Mouse (Mus musculus) intestine, embryonic 16.5 days (tissue): ENCODE data around the gene Rerg. TPM values are rescaled to one million over a fixed set of nuclear protein-coding genes. Genes with fewer than 3 reads are reported as not detected.
A peak's percentile ranks its signal among the peaks of the same experiment; 100 is the strongest.

Experiments
- ATAC-seq: fragments of 200-750 bp; cut with Nextera tagmentation; 2 replicates; pipeline ENCODE4 v1.8.0; 2017; ENCODE audit warnings: moderate TSS enrichment, moderate library complexity
- H3K27ac ChIP-seq: fragments of 300-500 bp; sonication (generic); 2 replicates; pipeline ENCODE4 v1.5.1; 2014; ENCODE audit warnings: mild to moderate bottlenecking, low read length
- H3K27me3 ChIP-seq: fragments of 300-500 bp; sonication (generic); replicated peaks from 2 replicates; pipeline ENCODE4 v1.6.1; 2014; ENCODE audit warnings: low read length, control low read depth, mixed read lengths; ENCODE audit not compliant: control insufficient read depth, insufficient read depth
- H3K36me3 ChIP-seq: fragments of 300-500 bp; sonication (generic); 2 replicates; pipeline ENCODE4 v1.6.1; 2014; ENCODE audit warnings: low read length, control low read depth; ENCODE audit not compliant: control insufficient read depth, insufficient read depth
- H3K4me1 ChIP-seq: fragments of 300-500 bp; sonication (generic); 2 replicates; pipeline ENCODE4 v1.6.1; 2014; ENCODE audit warnings: low read length, control low read depth, mixed read lengths; ENCODE audit not compliant: control insufficient read depth, insufficient read depth
- H3K4me2 ChIP-seq: fragments of 300-500 bp; sonication (generic); 2 replicates; pipeline ENCODE4 v1.6.1; 2014; ENCODE audit warnings: low read depth, low read length, control low read depth
- H3K4me3 ChIP-seq: fragments of 300-500 bp; sonication (generic); 2 replicates; pipeline ENCODE4 v1.5.1; 2014; ENCODE audit warnings: mild to moderate bottlenecking, low read length
- H3K9ac ChIP-seq: fragments of 300-500 bp; sonication (generic); 2 replicates; pipeline ENCODE4 v1.6.1; 2014; ENCODE audit warnings: low read depth, low read length
- H3K9me3 ChIP-seq: fragments of 300-500 bp; sonication (generic); 2 replicates; pipeline ENCODE4 v1.6.1; 2016; ENCODE audit warnings: low read length, control low read depth; ENCODE audit not compliant: control insufficient read depth
- WGBS: fragments of 180-500 bp; shearing (Covaris S2); extraction: QIAGEN DNeasy Blood & Tissue Kit; methylation state at CpG from one replicate; pipeline ENCODE4 v1.1.7; 2014; 5-methylcytosine and 5-hydroxymethylcytosine counted together
- polyA plus RNA-seq: library from polyadenylated mRNA; unstranded; fragments of >200 nt; fragmentation: Nextera tagmentation; extraction: Ambion mirVana; gene quantifications from 2 replicates; pipeline ENCODE4 v1.2.1, GENCODE M21; 2015

Rerg gene
- polyA plus RNA-seq, 1 experiment from 2014 or later = 18.2 TPM

GRCm38 (mm10) chr6:137155196-137156137 lies 14.8 kb downstream of the Rerg start:
- Histone ChIP-seq H3K27ac (no peak overlapping the region), H3K9me3 (no peaks in the 10 kb centered on the region), H3K4me2 (no peak overlapping the region), H3K4me3 (no peak overlapping the region), H3K4me1 (peaks cover 7% of the 10 kb centered on the region; the same call in 1 of the 2 replicates), H3K27me3 (no peaks in the 10 kb centered on the region), H3K36me3 (no peaks in the 10 kb centered on the region), H3K9ac (no peak overlapping the region)
- ATAC-seq = no peak
- 49% methylated on average over 26 of the region's 26 CpGs for WGBS

GRCm38 (mm10) chr6:137153021-137153420 lies 17.3 kb downstream of the Rerg start:
- Histone ChIP-seq H3K9me3 (no peaks in the 10 kb centered on the region), H3K4me1 (peaks cover 7% of the 10 kb centered on the region; the same call in 1 of the 2 replicates), H3K9ac (no peak overlapping the region), H3K36me3 (no peaks in the 10 kb centered on the region), H3K4me2 (no peak overlapping the region), H3K4me3 (no peak overlapping the region), H3K27me3 (no peaks in the 10 kb centered on the region), H3K27ac (no peak overlapping the region)
- 69% methylated on average over 14 of the region's 14 CpGs for WGBS
- peak; percentile 82 for ATAC-seq

- H3K4me3 ChIP-seq = no peak overlapping the region
- 94% methylated on average over 2 of the region's 2 CpGs for WGBS
- no peak overlapping the region for H3K4me2 ChIP-seq
- H3K36me3 ChIP-seq = no peaks in the 10 kb centered on the region
- H3K9ac ChIP-seq = no peak overlapping the region
- H3K27ac ChIP-seq = no peak overlapping the region
- H3K4me1 ChIP-seq = peaks cover 7% of the 10 kb centered on the region; the same call in 1 of the 2 replicates
- no peaks in the 10 kb centered on the region for H3K27me3 ChIP-seq
- ATAC-seq = no peak
- H3K9me3 ChIP-seq = no peaks in the 10 kb centered on the region
Measured at GRCm38 (mm10) chr6:137151015-137151414, 19.3 kb downstream of the Rerg start.

DNA sequence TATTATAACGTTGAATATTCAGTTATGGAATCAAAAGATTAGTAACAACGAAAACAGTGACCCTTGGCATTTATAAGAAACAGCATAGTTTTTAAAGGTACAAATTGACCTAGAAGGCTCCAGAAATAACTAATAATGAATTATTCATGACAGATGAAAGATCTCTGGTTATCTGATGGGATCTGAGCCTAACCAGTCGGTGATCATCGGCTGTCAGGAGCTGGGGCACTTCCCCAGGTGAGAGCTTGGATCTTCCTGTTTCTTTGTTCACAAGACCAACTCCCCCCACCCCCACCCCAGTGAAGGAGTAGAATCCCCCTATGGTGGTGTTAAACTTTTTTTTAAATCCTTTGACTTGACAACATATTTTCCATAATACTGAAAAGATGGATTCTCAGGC lies 20.5 kb downstream of the Rerg start:
- no peak for ATAC-seq
- H3K4me3 ChIP-seq = no peak overlapping the region
- H3K36me3 ChIP-seq = no peaks in the 10 kb centered on the region
- H3K9ac ChIP-seq = no peak overlapping the region
- no peak overlapping the region for H3K4me2 ChIP-seq
- 79% methylated on average over 4 of the region's 4 CpGs for WGBS
- peaks cover 12% of the 10 kb centered on the region for H3K4me1 ChIP-seq
- no peaks in the 10 kb centered on the region for H3K27me3 ChIP-seq
- H3K9me3 ChIP-seq = no peaks in the 10 kb centered on the region
- H3K27ac ChIP-seq = no peak overlapping the region

GRCm38 (mm10) chr6:137146910-137147309 lies 23.4 kb downstream of the Rerg start:
- no peaks in the 10 kb centered on the region for H3K9me3 ChIP-seq
- H3K4me1 ChIP-seq = peaks cover 25% of the 10 kb centered on the region
- H3K9ac ChIP-seq = no peak overlapping the region
- no peaks in the 10 kb centered on the region for H3K36me3 ChIP-seq
- no peak overlapping the region for H3K27ac ChIP-seq
- no peak overlapping the region for H3K4me3 ChIP-seq
- no peak overlapping the region for H3K4me2 ChIP-seq
- 94% methylated on average over 2 of the region's 2 CpGs for WGBS
- no peaks in the 10 kb centered on the region for H3K27me3 ChIP-seq
- no peak for ATAC-seq

GRCm38 (mm10) chr6:137145611-137146010 lies 24.7 kb downstream of the Rerg start:
- Histone ChIP-seq H3K9ac (no peak overlapping the region), H3K27me3 (no peaks in the 10 kb centered on the region), H3K4me3 (no peak overlapping the region), H3K4me1 (peaks cover 30% of the 10 kb centered on the region), H3K9me3 (no peaks in the 10 kb centered on the region), H3K36me3 (no peaks in the 10 kb centered on the region), H3K4me2 (no peak overlapping the region), H3K27ac (peak overlapping the region; percentile 21; the same call in 1 of the 2 replicates)
- no peak for ATAC-seq
- 74% methylated on average over 11 of the region's 11 CpGs for WGBS

- ATAC-seq = peak; percentile 55
- peaks cover 30% of the 10 kb centered on the region for H3K4me1 ChIP-seq
- H3K27ac ChIP-seq = peak overlapping the region; percentile 21
- no peaks in the 10 kb centered on the region for H3K27me3 ChIP-seq
- H3K9me3 ChIP-seq = no peaks in the 10 kb centered on the region
- no peaks in the 10 kb centered on the region for H3K36me3 ChIP-seq
- H3K4me2 ChIP-seq = no peak overlapping the region
- no peak overlapping the region for H3K4me3 ChIP-seq
- WGBS = 38% methylated on average over 11 of the region's 11 CpGs
- no peak overlapping the region for H3K9ac ChIP-seq
Measured at GRCm38 (mm10) chr6:137144958-137145535, 25.2 kb downstream of the Rerg start.

DNA sequence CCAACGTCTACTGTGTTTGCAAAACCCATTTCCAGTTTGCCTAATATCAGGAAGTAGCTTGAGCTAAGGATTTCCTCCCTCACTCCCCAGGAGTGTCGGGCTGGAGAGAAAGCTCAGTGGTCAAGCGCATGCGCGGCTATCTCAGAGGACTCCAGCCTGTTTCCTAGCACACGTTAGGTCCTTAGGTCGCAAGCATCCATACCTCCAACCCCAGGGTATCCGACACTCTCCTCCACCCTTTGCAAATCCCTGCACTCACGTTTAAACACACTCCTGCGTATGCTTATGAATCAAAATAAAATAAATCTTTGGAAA lies 25.8 kb downstream of the Rerg start:
- no peaks in the 10 kb centered on the region for H3K27me3 ChIP-seq
- H3K4me2 ChIP-seq = no peak overlapping the region
- H3K9ac ChIP-seq = no peak overlapping the region
- peak overlapping the region; percentile 10 for H3K27ac ChIP-seq
- no peaks in the 10 kb centered on the region for H3K36me3 ChIP-seq
- peak; percentile 9 for ATAC-seq
- 64% methylated on average over 10 of the region's 10 CpGs for WGBS
- H3K4me1 ChIP-seq = peaks cover 30% of the 10 kb centered on the region
- no peak overlapping the region for H3K4me3 ChIP-seq
- H3K9me3 ChIP-seq = no peaks in the 10 kb centered on the region

GRCm38 (mm10) chr6:137143818-137144525 lies 26.3 kb downstream of the Rerg start:
- WGBS = 67% methylated on average over 7 of the region's 7 CpGs
- ATAC-seq = 0 out of 2 replicates have a peak, but pooled peaks have one; percentile 1
- no peaks in the 10 kb centered on the region for H3K36me3 ChIP-seq
- peak overlapping the region; percentile 44 for H3K27ac ChIP-seq
- H3K4me2 ChIP-seq = no peak overlapping the region
- H3K27me3 ChIP-seq = no peaks in the 10 kb centered on the region
- no peak overlapping the region for H3K9ac ChIP-seq
- H3K4me1 ChIP-seq = peaks cover 30% of the 10 kb centered on the region
- H3K9me3 ChIP-seq = no peaks in the 10 kb centered on the region
- no peak overlapping the region for H3K4me3 ChIP-seq
